Mouse (Mus musculus) cerebral cortex, adult 2 months (tissue): ENCODE measurements around the gene Smim10l2a.

Experiments
- WGBS: fragments of 180-500 bp; shearing (Covaris S2); methylation state at CpG from one replicate; pipeline ENCODE4 v1.1.7; 2018; 5-methylcytosine and 5-hydroxymethylcytosine counted together

Gene Smim10l2a

GRCm38 (mm10) chrX:56374431-56375128 is at the start of gene Smim10l2a:
Gene Smim10l2a (plus strand): TSS chrX:56374586.
- WGBS: 6% methylated on average over 47 of the region's 56 CpGs

- WGBS: 76% methylated on average over 3 of the region's 3 CpGs
Measured at GRCm38 (mm10) chrX:56332046-56332445, 42.3 kb upstream of the Smim10l2a start.

GRCm38 (mm10) chrX:56342921-56343320 is 31.5 kb upstream of the Smim10l2a start:
- 48% methylated on average over 3 of the region's 3 CpGs for WGBS

- 4% methylated on average over 37 of the region's 39 CpGs for WGBS
Measured at GRCm38 (mm10) chrX:56346176-56346931, 28.0 kb upstream of the Smim10l2a start, which contains the start of gene Zfp449. Gene Zfp449 (plus strand): TSS chrX:56346400.

GRCm38 (mm10) chrX:56346932-56347253 is 27.5 kb upstream of the Smim10l2a start:
- WGBS: 12% methylated on average over 8 of the region's 8 CpGs

GRCm38 (mm10) chrX:56380852-56381251 is 6.5 kb downstream of the Smim10l2a start:
- WGBS: 90% methylated on average over 2 of the region's 2 CpGs

GRCm38 (mm10) chrX:56384142-56384541 is 9.8 kb downstream of the Smim10l2a start:
- WGBS: 87% methylated on average over 2 of the region's 2 CpGs

- WGBS: 63% methylated on average over 2 of the region's 2 CpGs
Measured at GRCm38 (mm10) chrX:56404646-56405045, 30.3 kb downstream of the Smim10l2a start.

GRCm38 (mm10) chrX:56405482-56405881 is 31.1 kb downstream of the Smim10l2a start:
- WGBS: 75% methylated on average over 1 of the region's 1 CpGs

- 24% methylated on average over 5 of the region's 5 CpGs for WGBS
Measured at GRCm38 (mm10) chrX:56406128-56406527, 31.7 kb downstream of the Smim10l2a start.

- 64% methylated on average over 3 of the region's 3 CpGs for WGBS
Measured at GRCm38 (mm10) chrX:56416277-56416676, 41.9 kb downstream of the Smim10l2a start.

- 75% methylated on average over 4 of the region's 4 CpGs for WGBS
Measured at GRCm38 (mm10) chrX:56417541-56417940, 43.2 kb downstream of the Smim10l2a start.
